Mouse (Mus musculus) G1E (cell line): ENCODE data around the gene Ptprb. TPM values are rescaled to one million over a fixed set of nuclear protein-coding genes. Genes with fewer than 3 reads are reported as not detected.

Experiments
- ATAC-seq: 2 replicates; pipeline ENCODE4 v1.8.0; 2016; ENCODE audit warnings: mild to moderate bottlenecking; ENCODE audit not compliant: insufficient number of reproducible peaks, poor library complexity, low FRiP score, severe bottlenecking; ENCODE audit errors: extremely low read depth
- DNase-seq: peaks from one replicate; pipeline ENCODE4 v3.0.0; 2012; ENCODE audit warnings: low spot score
- H3K27me3 ChIP-seq: 2 replicates; pipeline ENCODE4 v1.6.1; 2012; ENCODE audit warnings: mild to moderate bottlenecking, low read length, inconsistent platforms; ENCODE audit not compliant: insufficient read depth
- H3K36me3 ChIP-seq: replicated peaks from 2 replicates; pipeline ENCODE3; 2012; ENCODE audit warnings: mild to moderate bottlenecking, inconsistent platforms
- H3K4me1 ChIP-seq: 2 replicates; pipeline ENCODE4 v1.6.1; 2012; ENCODE audit warnings: low read depth, low read length, inconsistent platforms, mixed read lengths; ENCODE audit not compliant: insufficient read depth
- H3K4me3 ChIP-seq: 2 replicates; pipeline ENCODE4 v1.5.1; 2012; ENCODE audit warnings: low read depth, mild to moderate bottlenecking, inconsistent platforms, low read length, moderate library complexity, mixed read lengths
- H3K9me3 ChIP-seq: replicated peaks from 2 replicates; pipeline ENCODE4 v1.6.1; 2012; ENCODE audit warnings: inconsistent platforms
- CTCF ChIP-seq: IDR thresholded peaks from 2 replicates; pipeline ENCODE4 v1.5.1; 2012; ENCODE audit warnings: low read depth, low read length, inconsistent platforms, mixed read lengths
- GATA1 ChIP-seq: IDR thresholded peaks from 2 replicates; pipeline ENCODE4 v1.6.1; 2012; ENCODE audit warnings: borderline replicate concordance, low read length, inconsistent platforms, mixed read lengths
- GATA2 ChIP-seq: IDR thresholded peaks from 2 replicates; pipeline ENCODE4 v1.6.1; 2012; ENCODE audit warnings: low read depth, low read length, inconsistent platforms, borderline replicate concordance
- POLR2AphosphoS5 ChIP-seq: IDR thresholded peaks from 2 replicates; pipeline ENCODE4 v1.6.1; 2012; ENCODE audit warnings: low read depth, low read length, inconsistent platforms; ENCODE audit not compliant: insufficient replicate concordance
- TAL1 ChIP-seq: conservative IDR thresholded peaks from 2 replicates; pipeline ENCODE4 v1.6.1; 2012; ENCODE audit warnings: low read depth, low read length, inconsistent platforms, mixed read lengths
- polyA plus RNA-seq: library from polyadenylated mRNA; stranded (reverse); fragments of >175 nt; gene quantifications from 2 replicates; pipeline ENCODE4 v1.2.3, GENCODE M21; 2012
- total RNA-seq, 2 experiments: library from RNA; stranded (forward) in 1 of 2; stranded (reverse) in 1 of 2; fragments of 200-1000 nt in 1 of 2; fragments of >200 nt in 1 of 2; fragmentation: Nextera tagmentation in 1 of 2; gene quantifications; 2 replicates each; pipeline ENCODE4 v1.2.3; 2014 to 2017

Ptprb gene
- total and polyA plus RNA-seq, 3 experiments: 0.44 TPM; not detected in 2

GRCm38 (mm10) chr10:116301258-116301657 is 25.9 kb downstream of the Ptprb start:
- H3K4me1 ChIP-seq: no peaks in the 10 kb centered on the region
- H3K9me3 ChIP-seq: peaks cover 47% of the 10 kb centered on the region
- H3K4me3 ChIP-seq: no peak overlapping the region
- H3K27me3 ChIP-seq: no peaks in the 10 kb centered on the region
- TF ChIP-seq TAL1: no peak
- no peak for TF ChIP-seq POLR2AphosphoS5
- no peak for TF ChIP-seq GATA1
- no peak for TF ChIP-seq CTCF
- no peak for TF ChIP-seq GATA2
- no peak for DNase-seq
- H3K36me3 ChIP-seq: no peaks in the 10 kb centered on the region
- ATAC-seq: no peak

- no peaks in the 10 kb centered on the region for H3K4me1 ChIP-seq
- H3K36me3 ChIP-seq: no peaks in the 10 kb centered on the region
- ATAC-seq: no peak
- no peak for DNase-seq
- peaks cover 34% of the 10 kb centered on the region for H3K9me3 ChIP-seq
- H3K4me3 ChIP-seq: no peak overlapping the region
- no peaks in the 10 kb centered on the region for H3K27me3 ChIP-seq
- no peak for TF ChIP-seq POLR2AphosphoS5
- TF ChIP-seq TAL1: no peak
- no peak for TF ChIP-seq GATA2
- TF ChIP-seq CTCF: no peak
- TF ChIP-seq GATA1: no peak
Observed at GRCm38 (mm10) chr10:116304355-116304754, 29.0 kb downstream of the Ptprb start.

- H3K36me3 ChIP-seq: no peaks in the 10 kb centered on the region
- H3K4me1 ChIP-seq: no peaks in the 10 kb centered on the region
- TF ChIP-seq GATA2 (no peak), POLR2AphosphoS5 (no peak), GATA1 (no peak), TAL1 (no peak), CTCF (no peak)
- no peaks in the 10 kb centered on the region for H3K27me3 ChIP-seq
- no peak overlapping the region for H3K4me3 ChIP-seq
- H3K9me3 ChIP-seq: peaks cover 24% of the 10 kb centered on the region
- ATAC-seq (no peak), DNase-seq (no peak)
Observed at GRCm38 (mm10) chr10:116309460-116309859, 34.1 kb downstream of the Ptprb start.

GRCm38 (mm10) chr10:116310516-116311210 is 35.3 kb downstream of the Ptprb start:
- ATAC-seq (no peak), DNase-seq (no peak)
- no peaks in the 10 kb centered on the region for H3K36me3 ChIP-seq
- TF ChIP-seq CTCF (no peak), GATA2 (no peak), GATA1 (no peak), TAL1 (no peak), POLR2AphosphoS5 (no peak)
- no peaks in the 10 kb centered on the region for H3K4me1 ChIP-seq
- H3K27me3 ChIP-seq: no peaks in the 10 kb centered on the region
- H3K4me3 ChIP-seq: no peak overlapping the region
- H3K9me3 ChIP-seq: peaks cover 27% of the 10 kb centered on the region

- ATAC-seq: no peak
- TF ChIP-seq GATA1: no peak
- no peak for TF ChIP-seq GATA2
- no peak for TF ChIP-seq TAL1
- no peak for TF ChIP-seq CTCF
- no peak for TF ChIP-seq POLR2AphosphoS5
- DNase-seq: no peak
- Histone ChIP-seq H3K27me3 (no peaks in the 10 kb centered on the region), H3K4me3 (no peak overlapping the region), H3K4me1 (no peaks in the 10 kb centered on the region), H3K36me3 (no peaks in the 10 kb centered on the region), H3K9me3 (peaks cover 41% of the 10 kb centered on the region)
Observed at GRCm38 (mm10) chr10:116319246-116319645, 43.9 kb downstream of the Ptprb start.

GRCm38 (mm10) chr10:116329086-116329485 is 53.8 kb downstream of the Ptprb start:
- Histone ChIP-seq H3K27me3 (no peaks in the 10 kb centered on the region), H3K4me1 (no peaks in the 10 kb centered on the region), H3K4me3 (no peak overlapping the region), H3K36me3 (no peaks in the 10 kb centered on the region), H3K9me3 (peaks cover 40% of the 10 kb centered on the region)
- no peak for ATAC-seq
- DNase-seq: no peak
- TF ChIP-seq CTCF (no peak), GATA1 (no peak), GATA2 (no peak), TAL1 (no peak), POLR2AphosphoS5 (no peak)
